Mouse (Mus musculus) limb, embryonic 14.5 days (tissue): ENCODE data around the gene Lin52. TPM values are rescaled to one million over a fixed set of nuclear protein-coding genes. Genes with fewer than 3 reads are reported as not detected.
A peak's percentile ranks its signal among the peaks of the same experiment; 100 is the strongest.

Experiments
- ATAC-seq: fragments of 200-750 bp; cut with Nextera tagmentation; 2 replicates; pipeline ENCODE4 v1.8.0; 2017; ENCODE audit warnings: low read depth, moderate number of reproducible peaks, moderate TSS enrichment; ENCODE audit not compliant: low FRiP score
- DNase-seq: peaks from one replicate; pipeline ENCODE4 v3.0.0-alpha.2; 2015; ENCODE audit warnings: low spot score
- H3K27ac ChIP-seq: fragments of 300-500 bp; sonication (generic); replicated peaks from 2 replicates; pipeline ENCODE4 v1.5.1; 2014; ENCODE audit warnings: low read depth, mild to moderate bottlenecking, low read length, moderate library complexity, mixed read lengths
- H3K27me3 ChIP-seq: fragments of 300-500 bp; sonication (generic); 2 replicates; pipeline ENCODE4 v1.6.1; 2014; ENCODE audit warnings: low read length, mixed read lengths; ENCODE audit not compliant: control insufficient read depth, insufficient read depth
- H3K36me3 ChIP-seq: fragments of 300-500 bp; sonication (generic); 2 replicates; pipeline ENCODE4 v1.6.1; 2014; ENCODE audit warnings: mild to moderate bottlenecking, low read length, moderate library complexity, mixed read lengths; ENCODE audit not compliant: control insufficient read depth, insufficient read depth
- H3K4me1 ChIP-seq: fragments of 300-500 bp; sonication (generic); 2 replicates; pipeline ENCODE4 v1.6.1; 2014; ENCODE audit warnings: antibody characterized with exemption, low read length, mixed read lengths; ENCODE audit not compliant: control insufficient read depth, insufficient read depth
- H3K4me2 ChIP-seq: fragments of 300-500 bp; sonication (generic); replicated peaks from 2 replicates; pipeline ENCODE4 v1.6.1; 2014; ENCODE audit warnings: low read depth, mild to moderate bottlenecking, low read length, moderate library complexity; ENCODE audit not compliant: severe bottlenecking
- H3K4me3 ChIP-seq: fragments of 300-500 bp; sonication (generic); replicated peaks from 2 replicates; pipeline ENCODE4 v1.5.1; 2014; ENCODE audit warnings: low read length
- H3K9ac ChIP-seq: fragments of 300-500 bp; sonication (generic); 2 replicates; pipeline ENCODE4 v1.6.1; 2014; ENCODE audit warnings: mild to moderate bottlenecking, low read depth, low read length, moderate library complexity; ENCODE audit not compliant: severe bottlenecking
- H3K9me3 ChIP-seq: fragments of 300-500 bp; sonication (generic); 2 replicates; pipeline ENCODE4 v1.6.1; 2016; ENCODE audit warnings: low read length; ENCODE audit not compliant: control insufficient read depth
- POLR2A ChIP-seq: fragments of 200-500 bp; IDR thresholded peaks from 2 replicates; pipeline ENCODE4 v1.8.0; 2012; ENCODE audit warnings: inconsistent platforms, mild to moderate bottlenecking, moderate library complexity, borderline replicate concordance; ENCODE audit not compliant: insufficient read depth, insufficient read length; ENCODE audit errors: extremely low read depth
- WGBS: fragments of 180-500 bp; shearing (Covaris S2); extraction: QIAGEN DNeasy Blood & Tissue Kit; methylation state at CpG from one replicate; pipeline ENCODE4 v1.1.7; 2014; 5-methylcytosine and 5-hydroxymethylcytosine counted together
- polyA plus RNA-seq, 2 experiments: library from polyadenylated mRNA; depleted of rRNA in 1 of 2; stranded (reverse) in 1 of 2; unstranded in 1 of 2; fragments of >200 nt; fragmentation: Nextera tagmentation in 1 of 2; extraction: Ambion mirVana in 1 of 2; gene quantifications; 2 replicates each; pipeline versions ENCODE4 v1.2.1 to v1.2.3; 2012 to 2014

The Lin52 gene
- polyA plus RNA-seq, 2 experiments, result 17.3 to 17.9 TPM

DNA sequence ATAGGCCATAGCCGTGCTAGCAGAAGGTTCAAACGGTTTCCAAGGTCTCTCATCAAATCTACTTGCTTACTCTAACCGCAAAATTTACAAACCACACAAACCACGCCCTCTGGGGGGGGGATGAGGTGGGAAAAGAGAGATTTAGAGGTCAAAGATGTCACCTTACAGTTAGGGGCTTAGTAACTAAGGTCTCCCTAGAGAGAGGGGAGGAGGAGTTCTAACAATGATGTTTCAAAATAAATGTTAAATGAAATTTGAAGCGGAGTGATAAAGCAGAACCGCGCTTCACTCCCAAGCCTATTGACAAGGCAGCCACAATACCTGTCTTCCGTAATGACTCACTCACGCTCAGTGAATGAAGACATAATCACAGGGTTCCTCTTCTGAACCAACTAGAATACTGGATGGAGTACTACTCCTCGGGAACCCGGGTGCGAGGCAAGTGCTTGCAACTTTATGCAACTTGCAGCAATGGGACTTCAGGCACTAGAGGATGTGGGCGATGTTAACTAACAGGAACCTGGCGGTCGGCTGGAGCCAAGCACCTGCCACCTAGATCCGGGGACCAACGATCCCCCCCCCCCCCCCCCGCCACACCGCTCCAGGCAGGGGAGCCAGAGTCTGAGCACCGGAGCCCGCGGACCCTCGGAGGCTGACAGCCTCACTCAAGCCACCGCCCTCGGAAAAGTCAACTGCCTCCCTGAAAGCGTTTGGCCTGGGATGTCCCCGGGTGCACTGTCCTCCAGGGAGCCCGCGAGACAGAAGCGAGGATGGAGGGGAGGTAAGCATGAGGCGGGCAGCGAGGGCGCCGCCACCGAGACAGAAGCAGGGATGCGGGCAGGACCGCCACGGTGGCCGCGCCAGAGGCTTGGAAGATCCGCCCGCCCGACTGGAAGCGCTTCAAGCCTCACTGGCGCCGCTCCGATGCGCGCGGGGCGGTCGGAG lies 43.1 kb upstream of the Lin52 start:
- peak; percentile 32 for ATAC-seq
- WGBS, result 2% methylated on average over 34 of the region's 52 CpGs
- Histone ChIP-seq H3K4me2 (peak overlapping the region; percentile 87), H3K9ac (peak overlapping the region; percentile 77), H3K36me3 (no peaks in the 10 kb centered on the region), H3K4me3 (peak overlapping the region; percentile 75), H3K27me3 (no peaks in the 10 kb centered on the region), H3K27ac (peak overlapping the region; percentile 59), H3K9me3 (no peaks in the 10 kb centered on the region), H3K4me1 (peaks cover 3% of the 10 kb centered on the region; the same call in 1 of the 2 replicates)
- DNase-seq, result no peak
- no peak for TF ChIP-seq POLR2A

DNA sequence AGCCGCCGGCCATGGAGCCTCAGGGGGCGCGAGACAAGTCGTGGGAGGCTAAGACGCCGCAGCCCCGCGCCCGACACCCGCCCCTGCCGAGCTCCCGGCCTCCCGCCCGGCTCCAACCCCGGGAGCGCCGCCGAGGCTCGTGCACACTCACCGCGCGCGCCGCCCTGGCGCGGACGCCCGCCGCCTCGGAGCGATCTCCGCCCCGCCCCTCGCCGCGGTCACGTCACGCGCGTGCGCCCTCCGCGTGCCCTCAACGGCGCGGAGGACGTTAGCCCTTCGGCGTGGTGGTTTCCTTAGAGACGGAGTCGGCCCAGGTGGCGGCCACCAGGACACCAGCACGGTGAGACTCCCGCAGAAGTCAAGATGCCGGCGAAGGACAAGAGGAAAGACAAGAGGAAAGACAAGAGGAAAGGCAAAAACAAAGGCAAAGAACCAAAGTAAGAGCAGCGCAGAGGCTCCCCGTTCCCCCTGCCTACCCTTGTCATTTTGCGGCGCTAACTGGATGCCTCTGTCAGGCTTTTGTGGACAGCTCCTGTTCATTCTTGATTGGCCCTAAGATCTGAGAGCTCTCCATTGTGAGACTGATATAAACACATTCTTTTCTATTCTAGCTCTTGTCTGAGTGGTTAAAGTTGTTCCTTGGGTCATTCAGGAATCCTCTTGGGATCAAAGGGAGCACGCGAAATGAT lies 42.3 kb upstream of the Lin52 start, which contains the start of the genes Entpd5 and Bbof1:
Gene Entpd5, minus strand, starts transcription at position 211 of the 689 bp plus-strand sequence.
Gene Bbof1, plus strand, starts transcription at position 253 of the 689 bp plus-strand sequence.
- Histone ChIP-seq H3K4me3 (peak within 1 kb of the TSS; percentile 75), H3K27ac (peak within 1 kb of the TSS; percentile 59), H3K27me3 (no peaks in the 10 kb centered on the region), H3K4me1 (peaks cover 3% of the 10 kb centered on the region; the same call in 1 of the 2 replicates), H3K4me2 (peak within 1 kb of the TSS; percentile 87), H3K9me3 (no peaks in the 10 kb centered on the region), H3K9ac (peak within 1 kb of the TSS; percentile 77), H3K36me3 (no peaks in the 10 kb centered on the region)
- TF ChIP-seq POLR2A, result 0 out of 2 replicates have a peak, but pooled peaks have one; percentile 50
- ATAC-seq (peak; percentile 94), DNase-seq (peak; percentile 81)
- 2% methylated on average over 36 of the region's 63 CpGs for WGBS

DNA sequence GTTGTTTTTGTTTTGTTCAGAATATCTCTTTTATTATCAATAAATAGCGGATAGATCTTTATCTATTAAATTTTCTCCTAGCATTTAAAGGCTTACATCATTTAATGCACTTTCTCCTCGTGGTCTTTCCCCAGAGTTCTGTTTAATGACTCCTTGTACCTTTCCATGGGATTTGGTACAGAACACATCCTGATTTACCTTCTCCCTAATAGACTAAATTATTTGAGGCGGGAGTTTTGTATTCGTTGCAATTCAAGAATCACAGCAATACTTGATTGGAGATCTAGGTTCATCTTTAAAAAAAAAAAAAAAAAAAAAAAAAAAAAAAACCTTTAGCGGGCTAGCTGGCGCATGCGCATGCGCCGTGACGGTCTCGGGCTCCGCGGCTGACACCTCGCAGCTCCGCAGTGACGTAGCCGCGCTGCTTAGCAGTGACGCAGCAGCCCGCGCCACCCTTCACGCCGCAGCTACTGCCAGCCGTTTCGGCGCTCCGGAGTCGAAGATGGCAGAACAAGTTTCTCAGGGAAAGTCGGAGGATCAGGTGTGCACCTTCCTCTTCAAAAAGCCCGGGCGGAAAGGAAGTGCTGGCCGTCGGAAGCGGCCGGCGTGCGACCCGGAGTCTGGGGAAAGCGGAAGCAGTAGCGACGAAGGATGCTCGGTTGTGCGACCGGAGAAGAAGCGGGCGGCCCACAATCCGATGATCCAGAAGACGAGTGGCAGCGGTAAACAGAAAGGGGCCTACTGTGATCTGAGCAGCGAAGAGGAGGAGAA lies 34.2 kb upstream of the Lin52 start, which contains the start of gene Rnf113a2:
Gene Rnf113a2, plus strand, starts transcription at position 363 of the 771 bp plus-strand sequence.
- DNase-seq, result peak; percentile 86
- peak within 1 kb of the TSS; percentile 79 for H3K4me2 ChIP-seq
- TF ChIP-seq POLR2A, result 0 out of 2 replicates have a peak, but pooled peaks have one; percentile 23
- H3K4me1 ChIP-seq, result no peaks in the 10 kb centered on the region
- 0 out of 2 replicates have a peak, but pooled peaks cover 4% of the 10 kb centered on the region for H3K9me3 ChIP-seq
- ATAC-seq, result peak; percentile 89
- 3% methylated on average over 50 of the region's 50 CpGs for WGBS
- peak within 1 kb of the TSS; percentile 19; the same call in 1 of the 2 replicates for H3K27ac ChIP-seq
- H3K27me3 ChIP-seq, result no peaks in the 10 kb centered on the region
- H3K36me3 ChIP-seq, result no peaks in the 10 kb centered on the region
- peak within 1 kb of the TSS; percentile 56 for H3K4me3 ChIP-seq
- H3K9ac ChIP-seq, result peak within 1 kb of the TSS; percentile 71

DNA sequence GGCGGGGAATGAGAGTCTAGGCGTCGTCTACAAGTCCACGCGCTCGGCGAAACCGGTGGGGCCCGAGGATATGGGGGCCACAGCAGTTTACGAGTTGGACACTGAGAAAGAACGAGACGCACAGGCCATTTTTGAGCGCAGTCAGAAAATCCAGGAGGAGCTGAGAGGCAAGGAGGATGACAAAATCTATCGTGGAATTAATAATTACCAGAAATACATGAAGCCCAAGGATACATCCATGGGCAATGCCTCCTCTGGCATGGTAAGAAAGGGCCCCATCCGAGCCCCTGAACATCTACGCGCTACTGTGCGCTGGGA lies 33.7 kb upstream of the Lin52 start:
- Histone ChIP-seq H3K4me1 (no peaks in the 10 kb centered on the region), H3K27me3 (no peaks in the 10 kb centered on the region), H3K4me3 (peak overlapping the region; percentile 56), H3K27ac (peak overlapping the region; percentile 19; the same call in 1 of the 2 replicates), H3K9me3 (0 out of 2 replicates have a peak, but pooled peaks cover 4% of the 10 kb centered on the region), H3K36me3 (no peaks in the 10 kb centered on the region), H3K4me2 (peak overlapping the region; percentile 79), H3K9ac (peak overlapping the region; percentile 71)
- WGBS, result 31% methylated on average over 18 of the region's 18 CpGs
- ATAC-seq, result no peak
- no peak for TF ChIP-seq POLR2A
- DNase-seq, result no peak
